Mouse (Mus musculus) heart, adult 8-10 months (tissue): Measurements from ENCODE around the gene Efcab12. TPM values are rescaled to one million over a fixed set of nuclear protein-coding genes. Genes with fewer than 3 reads are reported as not detected.
A peak's percentile ranks its signal among the peaks of the same experiment; 100 is the strongest.

Source experiments
- DNase-seq: peaks from one replicate; pipeline ENCODE4 v3.0.0; 2022; ENCODE audit warnings: low spot score
- microRNA-seq: library from miRNA; unstranded; fragments of <30 nt; microRNA quantifications from one replicate; pipeline ENCODE4 v1.2.0, GENCODE M21; 2022
- total RNA-seq, 4 experiments: library from RNA; stranded (reverse); gene quantifications; 2 replicates each; pipeline ENCODE4 v1.2.4; 2022

Gene Efcab12
- total RNA-seq, 4 experiments from 2014 or later = 0.20 to 0.53 (median 0.36) TPM

GRCm38 (mm10) chr6:115791842-115792686 lies 46.1 kb downstream of the Efcab12 start:
- no peak for DNase-seq

GRCm38 (mm10) chr6:115791016-115791415 lies 47.2 kb downstream of the Efcab12 start:
- DNase-seq = no peak

GRCm38 (mm10) chr6:115782781-115783180 lies 55.4 kb downstream of the Efcab12 start:
- no peak for DNase-seq

GRCm38 (mm10) chr6:115776363-115776762 lies 61.8 kb downstream of the Efcab12 start:
- DNase-seq = no peak

- peak; percentile 54 for DNase-seq
These were observed 62.4 kb downstream of the Efcab12 start for GRCm38 (mm10) chr6:115775838-115776237.

- no peak for DNase-seq
These were observed 63.7 kb downstream of the Efcab12 start, which contains the start of gene Cand2 for GRCm38 (mm10) chr6:115774501-115774921. Gene Cand2 (plus strand): TSS chr6:115774538.

- no peak for DNase-seq
These were observed 64.2 kb downstream of the Efcab12 start for GRCm38 (mm10) chr6:115773966-115774413.

GRCm38 (mm10) chr6:115772604-115773003 lies 65.6 kb downstream of the Efcab12 start:
- no peak for DNase-seq

GRCm38 (mm10) chr6:115772201-115772600 lies 66.0 kb downstream of the Efcab12 start:
- DNase-seq = no peak

- DNase-seq = no peak
These were observed 67.4 kb downstream of the Efcab12 start for GRCm38 (mm10) chr6:115770852-115771251.

GRCm38 (mm10) chr6:115770059-115770670 lies 68.0 kb downstream of the Efcab12 start:
- DNase-seq = no peak

- no peak for DNase-seq
These were observed 70.0 kb downstream of the Efcab12 start for GRCm38 (mm10) chr6:115768207-115768606.

GRCm38 (mm10) chr6:115767357-115767756 lies 70.9 kb downstream of the Efcab12 start:
- no peak for DNase-seq

GRCm38 (mm10) chr6:115764179-115764578 lies 74.0 kb downstream of the Efcab12 start:
- DNase-seq = peak; percentile 71

- DNase-seq = no peak
These were observed 76.0 kb downstream of the Efcab12 start, which contains the start of gene Tmem40 for GRCm38 (mm10) chr6:115761995-115762756. Gene Tmem40 (minus strand): TSS chr6:115762410.

- DNase-seq = no peak
These were observed 77.2 kb downstream of the Efcab12 start for GRCm38 (mm10) chr6:115760982-115761381.

Small RNA genes lying within 50 kb of the gene (microRNA-seq; reads per million reads assigned to microRNA genes)
- not detected for gene Mir7660

Other genes with a start within 250 kb of the Efcab12 start
- 1 to 10 TPM in 1 of 4 experiments, under 1 TPM in 3; 0.52 to 1.1 (median 0.71) TPM for gene Mkrn2os, start 245.8 kb downstream of the Efcab12 start, total RNA-seq
- 10 to 100 TPM; 35.2 to 42.7 (median 39.5) TPM for gene Mkrn2, start 236.5 kb downstream of the Efcab12 start, total RNA-seq
- gene Raf1, start 161.8 kb downstream of the Efcab12 start, total RNA-seq = 100 to 1,000 TPM in 3 of 4 experiments, 10 to 100 TPM in 1; 97.6 to 104 (median 102) TPM
- 1 to 10 TPM in 1 of 4 experiments, under 1 TPM in 3; 0.41 to 1.0 (median 0.60) TPM for gene Tmem40, start 76.0 kb downstream of the Efcab12 start, total RNA-seq
- 10 to 100 TPM; 77.2 to 97.7 (median 87.6) TPM for gene Cand2, start 63.9 kb downstream of the Efcab12 start, total RNA-seq
- 100 to 1,000 TPM; 586 to 697 (median 628) TPM for gene Rpl32, start 29.7 kb downstream of the Efcab12 start, total RNA-seq
- 1 to 10 TPM in 3 of 4 experiments, under 1 TPM in 1; 0.98 to 1.5 (median 1.1) TPM for gene Mbd4, start 15.0 kb upstream of the Efcab12 start, total RNA-seq
- 1 to 10 TPM; 8.5 to 10.0 (median 9.0) TPM for gene Ift122, start 15.1 kb upstream of the Efcab12 start, total RNA-seq
- gene Rho, start 93.3 kb upstream of the Efcab12 start, total RNA-seq = not detected
- not detected for gene H1foo, start 106.5 kb upstream of the Efcab12 start, total RNA-seq
- gene Plxnd1, start 156.6 kb upstream of the Efcab12 start, total RNA-seq = 10 to 100 TPM; 43.8 to 75.7 (median 63.5) TPM